Mouse (Mus musculus) MEL (cell line): Measurements from ENCODE around the gene Wdr26. TPM values are rescaled to one million over a fixed set of nuclear protein-coding genes. Genes with fewer than 3 reads are reported as not detected.

ENCODE experiments used
- DNase-seq: peaks from one replicate; pipeline ENCODE4 v3.0.0; 2011; ENCODE audit warnings: low read depth, low spot score
- H3K27ac ChIP-seq: 2 replicates; pipeline ENCODE4 v1.5.1; 2012; ENCODE audit warnings: low read depth, mild to moderate bottlenecking, control low read depth, low read length, moderate library complexity; ENCODE audit not compliant: control insufficient read depth
- H3K27me3 ChIP-seq, 2 experiments: fragments of 150-350 bp in 1 of 2; sonication (generic) in 1 of 2; 2 replicates each; pipeline ENCODE4 v1.6.1; 2012; ENCODE audit warnings: low read length in 2 of 2, mild to moderate bottlenecking in 2 of 2, improper control_type of control experiment in 1 of 2, moderate library complexity in 1 of 2; ENCODE audit not compliant: insufficient read depth in 2 of 2, control insufficient read depth in 1 of 2
- H3K36me3 ChIP-seq, 2 experiments: 2 replicates each; pipeline ENCODE4 v1.6.1; 2012 to 2014; ENCODE audit warnings: low read length in 2 of 2, improper control_type of control experiment in 1 of 2, inconsistent platforms in 1 of 2, mild to moderate bottlenecking in 1 of 2; ENCODE audit not compliant: insufficient read depth in 2 of 2, control insufficient read depth in 1 of 2
- H3K4me1 ChIP-seq, 2 experiments: fragments of 150-350 bp in 1 of 2; sonication (generic) in 1 of 2; 2 replicates each; pipeline ENCODE4 v1.6.1; 2012; ENCODE audit warnings: low read length in 2 of 2, improper control_type of control experiment in 1 of 2, mild to moderate bottlenecking in 1 of 2; ENCODE audit not compliant: insufficient read depth in 2 of 2, control insufficient read depth in 1 of 2
- H3K4me3 ChIP-seq, 2 experiments: fragments of 150-350 bp in 1 of 2; sonication (generic) in 1 of 2; 2 replicates each; pipeline ENCODE4 v1.5.1; 2012; ENCODE audit warnings: low read depth in 2 of 2, low read length in 2 of 2, mild to moderate bottlenecking in 2 of 2, moderate library complexity in 2 of 2, control low read depth in 1 of 2, improper control_type of control experiment in 1 of 2; ENCODE audit not compliant: control insufficient read depth in 1 of 2, insufficient read depth in 1 of 2
- H3K79me2 ChIP-seq: 2 replicates; pipeline ENCODE4 v1.6.1; 2012; ENCODE audit warnings: mild to moderate bottlenecking, low read length, moderate library complexity; ENCODE audit not compliant: control insufficient read depth, poor library complexity, insufficient read depth
- H3K9ac ChIP-seq: 2 replicates; pipeline ENCODE4 v1.6.1; 2012; ENCODE audit warnings: low read depth, mild to moderate bottlenecking, control low read depth, low read length, moderate library complexity; ENCODE audit not compliant: control insufficient read depth, poor library complexity, severe bottlenecking
- H3K9me3 ChIP-seq: fragments of 150-350 bp; sonication (generic); replicated peaks from 2 replicates; pipeline ENCODE4 v1.6.1; 2012; ENCODE audit warnings: mild to moderate bottlenecking, low read length, improper control_type of control experiment, moderate library complexity; ENCODE audit not compliant: insufficient read depth
- BHLHE40 ChIP-seq: IDR thresholded peaks from 2 replicates; pipeline ENCODE4 v1.6.1; 2012; ENCODE audit warnings: low read depth, mild to moderate bottlenecking, inconsistent platforms, low read length, improper control_type of control experiment, borderline replicate concordance
- CHD1 ChIP-seq: IDR thresholded peaks from 2 replicates; pipeline ENCODE4 v1.6.1; 2012; ENCODE audit warnings: low read depth, mild to moderate bottlenecking, inconsistent platforms, low read length, improper control_type of control experiment
- CHD2 ChIP-seq: IDR thresholded peaks from 2 replicates; pipeline ENCODE4 v1.6.1; 2011; ENCODE audit warnings: low read length, improper control_type of control experiment
- E2F4 ChIP-seq: IDR thresholded peaks from 2 replicates; pipeline ENCODE4 v1.6.1; 2011; ENCODE audit warnings: low read depth, low read length, improper control_type of control experiment, borderline replicate concordance
- ELF1 ChIP-seq: IDR thresholded peaks from 2 replicates; pipeline ENCODE4 v1.6.1; 2014; ENCODE audit warnings: low read depth, mild to moderate bottlenecking, inconsistent platforms, low read length, improper control_type of control experiment, moderate library complexity
- EP300 ChIP-seq, 2 experiments: IDR thresholded peaks; 2 replicates each; pipeline ENCODE4 v1.6.1; 2011; ENCODE audit warnings: improper control_type of control experiment in 2 of 2, low read length in 2 of 2, low read depth in 1 of 2, mild to moderate bottlenecking in 1 of 2
- ETS1 ChIP-seq: IDR thresholded peaks from 2 replicates; pipeline ENCODE4 v1.6.1; 2012; ENCODE audit warnings: low read depth, mild to moderate bottlenecking, inconsistent platforms, low read length, improper control_type of control experiment, moderate library complexity
- GATA1 ChIP-seq: IDR thresholded peaks from 2 replicates; pipeline ENCODE4 v1.6.1; 2011; ENCODE audit warnings: low read depth, low read length, improper control_type of control experiment
- HCFC1 ChIP-seq: IDR thresholded peaks from 2 replicates; pipeline ENCODE4 v1.6.1; 2012; ENCODE audit warnings: low read depth, mild to moderate bottlenecking, inconsistent platforms, low read length, improper control_type of control experiment, moderate library complexity
- JUND ChIP-seq: IDR thresholded peaks from 2 replicates; pipeline ENCODE4 v1.6.1; 2011; ENCODE audit warnings: low read depth, mild to moderate bottlenecking, improper control_type of control experiment, low read length
- MAFK ChIP-seq: IDR thresholded peaks from 2 replicates; pipeline ENCODE4 v1.6.1; 2011; ENCODE audit warnings: low read depth, mild to moderate bottlenecking, low read length, improper control_type of control experiment, borderline replicate concordance
- MEF2A ChIP-seq: IDR thresholded peaks from 2 replicates; pipeline ENCODE4 v1.6.1; 2014; ENCODE audit warnings: low read depth, mild to moderate bottlenecking, inconsistent platforms, low read length, improper control_type of control experiment; ENCODE audit not compliant: poor library complexity, insufficient replicate concordance, severe bottlenecking; ENCODE audit errors: extremely low read depth
- MXI1 ChIP-seq: IDR thresholded peaks from 2 replicates; pipeline ENCODE4 v1.6.1; 2011; ENCODE audit warnings: mild to moderate bottlenecking, low read depth, low read length, improper control_type of control experiment
- MYC ChIP-seq: IDR thresholded peaks from 2 replicates; pipeline ENCODE4 v1.6.1; 2011; ENCODE audit warnings: low read depth, mild to moderate bottlenecking, low read length, improper control_type of control experiment, moderate library complexity
- NELFE ChIP-seq: IDR thresholded peaks from 2 replicates; pipeline ENCODE4 v1.6.1; 2011; ENCODE audit warnings: low read depth, low read length, improper control_type of control experiment
- NRF1 ChIP-seq: IDR thresholded peaks from 2 replicates; pipeline ENCODE4 v1.6.1; 2014; ENCODE audit warnings: low read depth, mild to moderate bottlenecking, inconsistent platforms, low read length, improper control_type of control experiment, moderate library complexity; ENCODE audit not compliant: poor library complexity, insufficient read depth, severe bottlenecking
- POLR2A ChIP-seq, 2 experiments: IDR thresholded peaks; 2 replicates each; pipeline ENCODE4 v1.6.1; 2011 to 2012; ENCODE audit warnings: low read length in 2 of 2, mild to moderate bottlenecking in 2 of 2, control low read depth in 1 of 2, improper control_type of control experiment in 1 of 2, low read depth in 1 of 2, moderate library complexity in 1 of 2; ENCODE audit not compliant: control insufficient read depth in 1 of 2, insufficient read depth in 1 of 2, poor library complexity in 1 of 2
- POLR2AphosphoS5 ChIP-seq: IDR thresholded peaks from 2 replicates; pipeline ENCODE4 v1.6.1; 2012; ENCODE audit warnings: low read depth, borderline replicate concordance, mild to moderate bottlenecking, inconsistent platforms, low read length, moderate library complexity, mixed read lengths
- RAD21 ChIP-seq: IDR thresholded peaks from 2 replicates; pipeline ENCODE4 v1.6.1; 2011; ENCODE audit warnings: mild to moderate bottlenecking, low read depth, low read length, improper control_type of control experiment
- RCOR1 ChIP-seq: IDR thresholded peaks from 2 replicates; pipeline ENCODE4 v1.6.1; 2012; ENCODE audit warnings: low read depth, mild to moderate bottlenecking, inconsistent platforms, low read length, improper control_type of control experiment
- SIN3A ChIP-seq: IDR thresholded peaks from 2 replicates; pipeline ENCODE4 v1.6.1; 2012; ENCODE audit warnings: low read length, improper control_type of control experiment, inconsistent platforms
- SMC3 ChIP-seq: IDR thresholded peaks from 2 replicates; pipeline ENCODE4 v1.6.1; 2011; ENCODE audit warnings: low read depth, low read length, improper control_type of control experiment
- TAL1 ChIP-seq: IDR thresholded peaks from 2 replicates; pipeline ENCODE4 v1.6.1; 2012; ENCODE audit warnings: mild to moderate bottlenecking, inconsistent platforms, low read length, moderate library complexity, mixed read lengths
- TBP ChIP-seq: IDR thresholded peaks from 2 replicates; pipeline ENCODE4 v1.8.0; 2011; ENCODE audit warnings: low read depth, low read length, improper control_type of control experiment
- TCF12 ChIP-seq: IDR thresholded peaks from 2 replicates; pipeline ENCODE4 v1.6.1; 2014; ENCODE audit warnings: low read depth, mild to moderate bottlenecking, inconsistent platforms, low read length, improper control_type of control experiment, moderate library complexity
- UBTF ChIP-seq: IDR thresholded peaks from 2 replicates; pipeline ENCODE4 v1.6.1; 2012; ENCODE audit warnings: low read depth, mild to moderate bottlenecking, inconsistent platforms, low read length, improper control_type of control experiment, moderate library complexity, borderline replicate concordance; ENCODE audit not compliant: insufficient read depth
- USF1 ChIP-seq: IDR thresholded peaks from 2 replicates; pipeline ENCODE4 v1.6.1; 2014; ENCODE audit warnings: low read depth, mild to moderate bottlenecking, inconsistent platforms, low read length, improper control_type of control experiment, moderate library complexity
- ZC3H11A ChIP-seq: IDR thresholded peaks from 2 replicates; pipeline ENCODE4 v1.6.1; 2012; ENCODE audit warnings: low read depth, mild to moderate bottlenecking, inconsistent platforms, low read length, improper control_type of control experiment
- ZKSCAN1 ChIP-seq: IDR thresholded peaks from 2 replicates; pipeline ENCODE4 v1.6.1; 2012; ENCODE audit warnings: low read depth, mild to moderate bottlenecking, inconsistent platforms, low read length, improper control_type of control experiment, moderate library complexity
- ZNF384 ChIP-seq: IDR thresholded peaks from 2 replicates; pipeline ENCODE4 v1.6.1; 2012; ENCODE audit warnings: low read depth, mild to moderate bottlenecking, inconsistent platforms, low read length, improper control_type of control experiment
- polyA plus RNA-seq, 2 experiments: library from polyadenylated mRNA; stranded (reverse) in 1 of 2; unstranded in 1 of 2; fragments of >175 nt in 1 of 2; fragments of >200 nt in 1 of 2; gene quantifications; 2 replicates each; pipeline versions ENCODE4 v1.2.1 to v1.2.4; 2012; ENCODE audit warnings: low replicate concordance in 2 of 2, low read depth in 1 of 2; ENCODE audit not compliant: insufficient read length in 2 of 2, insufficient read depth in 1 of 2, missing spikeins in 1 of 2
- total RNA-seq: library from RNA; depleted of rRNA; stranded (reverse); fragments of 300-350 nt; gene quantifications from 2 replicates; pipeline ENCODE4 v1.2.3, GENCODE M21; 2012

The Wdr26 gene
- total and polyA plus RNA-seq, 3 experiments, result 21.6 to 35.1 TPM; not detected in 1

DNA sequence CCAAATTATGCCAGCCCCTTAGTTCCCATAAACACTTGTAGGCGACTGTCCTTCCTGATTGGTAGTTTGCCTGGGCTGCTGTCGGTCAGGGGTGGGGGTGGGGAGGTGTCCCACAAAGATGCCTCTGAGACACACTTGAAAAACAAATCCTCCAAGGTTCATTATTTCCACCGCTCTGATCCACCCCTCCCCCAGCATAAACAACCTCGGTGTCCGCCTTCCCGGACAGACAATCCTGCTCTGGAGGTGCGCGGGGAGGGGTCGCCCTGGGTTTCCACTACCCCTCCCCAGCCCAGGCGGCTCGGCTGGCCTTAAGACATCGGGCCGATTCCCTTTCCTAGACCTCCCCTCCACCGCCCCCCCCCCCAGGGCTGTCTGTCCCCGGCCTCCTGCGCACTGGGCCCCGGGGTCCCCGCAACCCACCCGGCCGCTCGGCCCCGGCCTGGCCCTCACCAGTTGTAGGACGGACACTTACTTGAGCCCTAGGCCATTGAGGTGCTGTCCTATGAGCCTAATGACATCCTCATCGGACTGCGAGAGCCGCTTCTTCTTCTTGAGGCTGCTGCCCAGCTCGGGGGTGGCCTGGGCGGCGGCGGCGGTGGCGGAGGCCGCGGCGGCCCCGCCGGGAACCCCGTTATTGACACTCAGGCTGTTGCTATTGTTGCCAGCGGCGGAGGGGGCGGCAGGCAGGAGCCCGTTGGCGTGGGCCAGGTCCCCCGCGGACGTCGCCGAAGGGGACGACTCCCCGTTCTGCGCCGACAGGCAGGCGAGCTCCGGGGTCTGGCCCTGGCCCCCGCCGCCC is 999 bp downstream of the Wdr26 start:
- Histone ChIP-seq H3K4me1 (peaks cover 0 to 9% of the 10 kb centered on the region in 2 experiments; a peak in 2 of 4 replicates), H3K79me2 (peaks cover 43% of the 10 kb centered on the region), H3K9ac (peak overlapping the region; percentile 97), H3K27me3 (no peaks in the 10 kb centered on the region), H3K9me3 (no peaks in the 10 kb centered on the region), H3K27ac (peak overlapping the region; percentile 53; the same call in 1 of the 2 replicates), H3K4me3 (peak overlapping the region; percentile 95 to 99), H3K36me3 (peaks cover 18 to 28% of the 10 kb centered on the region in 2 experiments)
- DNase-seq, result peak; percentile 48
- TF ChIP-seq POLR2AphosphoS5 (no peak), TBP (no peak), GATA1 (no peak), USF1 (no peak), CHD1 (no peak), MAFK (no peak), EP300 (IDR thresholded peaks at IDR 0.05; ENCODE audit: low read depth in 1 of 2, low read length in 2 of 2) (no peak), MEF2A (no peak), POLR2A (IDR thresholded peaks at IDR 0.05; ENCODE audit: control insufficient read depth in 1 of 2, insufficient read depth in 1 of 2, low read depth in 1 of 2, low read length in 2 of 2, poor library complexity in 1 of 2) (peak in 1 of 2 experiments; percentile 18; a peak in 1 of 4 replicates), ZNF384 (no peak), MYC (no peak), TCF12 (no peak), RCOR1 (no peak), ZC3H11A (no peak), BHLHE40 (no peak), ZKSCAN1 (no peak), RAD21 (no peak), TAL1 (no peak), MXI1 (no peak), HCFC1 (no peak), NELFE (no peak), CHD2 (peak; percentile 15; the same call in 1 of the 2 replicates), ETS1 (no peak), NRF1 (no peak), UBTF (peak; percentile 61; the same call in 1 of the 2 replicates), SMC3 (no peak), SIN3A (no peak; the same call in none of the 2 replicates), E2F4 (no peak), JUND (no peak), ELF1 (0 out of 2 replicates have a peak, but pooled peaks have one; percentile 24)
- TF ChIP-seq, all 39 proteins: peak for 4
